Mouse (Mus musculus): ENCODE data around the gene Vps37b. TPM values are rescaled to one million over a fixed set of nuclear protein-coding genes. Genes with fewer than 3 reads are reported as not detected.

Vps37b gene
- polyA plus RNA-seq, 2 experiments, result 8.8 to 11.5 TPM

GRCm38 (mm10) chr5:123978131-123978530, 53.9 kb downstream of the Vps37b start:
- H3K9ac ChIP-seq (replicated peaks), result no peak overlapping the region
- peak overlapping the region; percentile 8; the same call in 1 of the 2 replicates for H3K4me2 ChIP-seq (ENCODE audit: low read depth)

GRCm38 (mm10) chr5:123977231-123977630, 54.8 kb downstream of the Vps37b start:
- WGBS (ENCODE audit: insufficient replicate concordance), result 64% methylated on average over 3 of the region's 3 CpGs
- H3K27ac ChIP-seq, result no peak overlapping the region
- no peak for DNase-seq (ENCODE audit: low read depth in 3 of 3, low spot score in 3 of 3)

More at GRCm38 (mm10) chr5:123978131-123978530, 53.9 kb downstream of the Vps37b start:
- Histone ChIP-seq H3K27ac (no peak overlapping the region), H3K36me3 (replicated peaks; ENCODE audit: control insufficient read depth, insufficient read depth, low read depth) (no peaks in the 10 kb centered on the region), H3K4me3 (ENCODE audit: insufficient read depth in 1 of 2, low read depth in 2 of 2, low read length in 2 of 2) (no peak overlapping the region), H3K27me3 (ENCODE audit: control insufficient read depth, insufficient read depth, low read length) (peaks cover 3% of the 10 kb centered on the region), H3K4me1 (replicated peaks; ENCODE audit: control insufficient read depth in 2 of 2, insufficient read depth in 2 of 2, low read length in 1 of 2) (peaks cover 0 to 7% of the 10 kb centered on the region in 2 experiments; a peak in 2 of 4 replicates), H3K9me3 (ENCODE audit: control insufficient read depth, low read length) (no peaks in the 10 kb centered on the region)
- TF ChIP-seq EP300 (IDR thresholded peaks at IDR 0.05; ENCODE audit: low read depth) (no peak), CTCF (IDR thresholded peaks at IDR 0.05; ENCODE audit: low read depth) (no peak)
- ATAC-seq (ENCODE audit: insufficient read depth) (no peak), DNase-seq (ENCODE audit: low read depth in 3 of 3, low spot score in 3 of 3) (no peak)
- WGBS (ENCODE audit: insufficient replicate concordance), result 64% methylated on average over 5 of the region's 5 CpGs

GRCm38 (mm10) chr5:123975668-123976180, 56.3 kb downstream of the Vps37b start:
- Histone ChIP-seq H3K27ac (no peak overlapping the region), H3K4me3 (ENCODE audit: insufficient read depth in 1 of 2, low read depth in 2 of 2, low read length in 2 of 2) (peak overlapping the region; percentile 24 to 79; a peak in 3 of 4 replicates), H3K4me1 (replicated peaks; ENCODE audit: control insufficient read depth in 2 of 2, insufficient read depth in 2 of 2, low read length in 1 of 2) (peaks cover 0 to 5% of the 10 kb centered on the region in 2 experiments; a peak in 2 of 4 replicates), H3K9ac (replicated peaks) (no peak overlapping the region), H3K36me3 (replicated peaks; ENCODE audit: control insufficient read depth, insufficient read depth, low read depth) (no peaks in the 10 kb centered on the region), H3K9me3 (ENCODE audit: control insufficient read depth, low read length) (no peaks in the 10 kb centered on the region), H3K27me3 (ENCODE audit: control insufficient read depth, insufficient read depth, low read length) (peaks cover 3% of the 10 kb centered on the region), H3K4me2 (ENCODE audit: low read depth) (peak overlapping the region; percentile 97)
- no peak for TF ChIP-seq EP300 (IDR thresholded peaks at IDR 0.05; ENCODE audit: low read depth)
- no peak for TF ChIP-seq CTCF (IDR thresholded peaks at IDR 0.05; ENCODE audit: low read depth)
- DNase-seq (ENCODE audit: low read depth in 3 of 3, low spot score in 3 of 3) (no peak), ATAC-seq (ENCODE audit: insufficient read depth) (no peak)
- WGBS (ENCODE audit: insufficient replicate concordance), result 40% methylated on average over 6 of the region's 6 CpGs

More at GRCm38 (mm10) chr5:123977231-123977630, 54.8 kb downstream of the Vps37b start:
- Histone ChIP-seq H3K4me2 (ENCODE audit: low read depth) (peak overlapping the region; percentile 8; the same call in 1 of the 2 replicates), H3K9ac (replicated peaks) (no peak overlapping the region), H3K4me3 (ENCODE audit: insufficient read depth in 1 of 2, low read depth in 2 of 2, low read length in 2 of 2) (peak overlapping the region in 1 of 2 experiments; percentile 7; a peak in 1 of 4 replicates), H3K27me3 (ENCODE audit: control insufficient read depth, insufficient read depth, low read length) (peaks cover 3% of the 10 kb centered on the region), H3K36me3 (replicated peaks; ENCODE audit: control insufficient read depth, insufficient read depth, low read depth) (no peaks in the 10 kb centered on the region), H3K9me3 (ENCODE audit: control insufficient read depth, low read length) (no peaks in the 10 kb centered on the region), H3K4me1 (replicated peaks; ENCODE audit: control insufficient read depth in 2 of 2, insufficient read depth in 2 of 2, low read length in 1 of 2) (peaks cover 0 to 7% of the 10 kb centered on the region in 2 experiments; a peak in 2 of 4 replicates)
- TF ChIP-seq CTCF (IDR thresholded peaks at IDR 0.05; ENCODE audit: low read depth) (no peak), EP300 (IDR thresholded peaks at IDR 0.05; ENCODE audit: low read depth) (no peak)
- no peak for ATAC-seq (ENCODE audit: insufficient read depth)

- Histone ChIP-seq H3K4me2 (ENCODE audit: low read depth) (peak overlapping the region; percentile 97), H3K36me3 (replicated peaks; ENCODE audit: control insufficient read depth, insufficient read depth, low read depth) (no peaks in the 10 kb centered on the region), H3K4me1 (replicated peaks; ENCODE audit: control insufficient read depth in 2 of 2, insufficient read depth in 2 of 2, low read length in 1 of 2) (peaks cover 0 to 5% of the 10 kb centered on the region in 2 experiments; a peak in 2 of 4 replicates), H3K9ac (replicated peaks) (peak overlapping the region; percentile 67), H3K27me3 (ENCODE audit: control insufficient read depth, insufficient read depth, low read length) (peaks cover 3% of the 10 kb centered on the region), H3K9me3 (ENCODE audit: control insufficient read depth, low read length) (no peaks in the 10 kb centered on the region), H3K27ac (no peak overlapping the region), H3K4me3 (ENCODE audit: insufficient read depth in 1 of 2, low read depth in 2 of 2, low read length in 2 of 2) (peak overlapping the region; percentile 18 to 79)
- DNase-seq (ENCODE audit: low read depth in 3 of 3, low spot score in 3 of 3) (no peak), ATAC-seq (ENCODE audit: insufficient read depth) (no peak)
- TF ChIP-seq EP300 (IDR thresholded peaks at IDR 0.05; ENCODE audit: low read depth) (no peak), CTCF (IDR thresholded peaks at IDR 0.05; ENCODE audit: low read depth) (no peak)
- 30% methylated on average over 11 of the region's 11 CpGs for WGBS (ENCODE audit: insufficient replicate concordance)
These were observed 57.4 kb downstream of the Vps37b start for GRCm38 (mm10) chr5:123974616-123975111.

GRCm38 (mm10) chr5:123974179-123974485, 57.9 kb downstream of the Vps37b start:
- Histone ChIP-seq H3K9me3 (ENCODE audit: control insufficient read depth, low read length) (no peaks in the 10 kb centered on the region), H3K27ac (no peak overlapping the region), H3K4me2 (ENCODE audit: low read depth) (peak overlapping the region; percentile 97), H3K36me3 (replicated peaks; ENCODE audit: control insufficient read depth, insufficient read depth, low read depth) (no peaks in the 10 kb centered on the region), H3K9ac (replicated peaks) (peak overlapping the region; percentile 67), H3K4me3 (ENCODE audit: insufficient read depth in 1 of 2, low read depth in 2 of 2, low read length in 2 of 2) (peak overlapping the region; percentile 54 to 79), H3K27me3 (ENCODE audit: control insufficient read depth, insufficient read depth, low read length) (peaks cover 3% of the 10 kb centered on the region), H3K4me1 (replicated peaks; ENCODE audit: control insufficient read depth in 2 of 2, insufficient read depth in 2 of 2, low read length in 1 of 2) (peaks cover 0 to 5% of the 10 kb centered on the region in 2 experiments; a peak in 2 of 4 replicates)
- ATAC-seq (ENCODE audit: insufficient read depth), result no peak
- under 1% methylated on average over 14 of the region's 14 CpGs for WGBS (ENCODE audit: insufficient replicate concordance)
- no peak for DNase-seq (ENCODE audit: low read depth in 3 of 3, low spot score in 3 of 3)
- TF ChIP-seq EP300 (IDR thresholded peaks at IDR 0.05; ENCODE audit: low read depth) (no peak), CTCF (IDR thresholded peaks at IDR 0.05; ENCODE audit: low read depth) (no peak)
